Mouse (Mus musculus): ENCODE results near the gene Mmrn2. TPM values are rescaled to one million over a fixed set of nuclear protein-coding genes. Genes with fewer than 3 reads are reported as not detected.
"Not testable (repeated sequence)": the region's sequence is repeated elsewhere in the genome, so short reads cannot be mapped to it uniquely, and the experiment has no call there.

Gene Mmrn2
- total RNA-seq, 2 experiments from 2014 or later = 3.6 to 4.2 TPM

GRCm38 (mm10) chr14:34393295-34393694, 18.0 kb downstream of the Mmrn2 start:
- intact Hi-C loops (cut with DNase I) = no loop called here
- DNase-seq (ENCODE audit: low spot score in 2 of 2) = no peak

- no peak for DNase-seq (ENCODE audit: low spot score in 2 of 2)
Observed at GRCm38 (mm10) chr14:34397871-34398270, 22.6 kb downstream of the Mmrn2 start.

GRCm38 (mm10) chr14:34398901-34399300, 23.6 kb downstream of the Mmrn2 start:
- intact Hi-C loops (cut with DNase I) = no loop called here

More at GRCm38 (mm10) chr14:34397871-34398270, 22.6 kb downstream of the Mmrn2 start:
- intact Hi-C loops (cut with DNase I) = no loop called here

DNA sequence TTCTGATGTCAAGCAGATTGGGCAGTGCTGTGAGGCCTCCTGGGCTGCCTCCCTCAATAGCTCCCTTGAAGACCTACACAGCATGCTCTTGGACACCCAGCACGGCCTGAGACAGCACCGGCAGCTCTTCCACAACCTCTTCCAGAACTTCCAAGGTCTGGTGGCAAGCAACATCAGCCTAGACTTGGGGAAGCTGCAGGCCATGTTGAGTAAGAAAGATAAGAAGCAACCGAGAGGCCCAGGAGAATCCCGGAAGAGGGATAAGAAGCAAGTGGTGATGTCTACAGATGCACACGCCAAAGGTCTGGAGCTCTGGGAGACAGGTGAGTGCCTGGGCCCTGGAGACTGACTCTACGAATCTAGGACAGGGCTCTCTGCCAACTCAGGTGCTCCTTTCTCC, 24.0 kb downstream of the Mmrn2 start:
- DNase-seq (ENCODE audit: low spot score in 2 of 2) = no peak
- intact Hi-C loops (cut with DNase I) = no loop called here

More at GRCm38 (mm10) chr14:34398901-34399300, 23.6 kb downstream of the Mmrn2 start:
- DNase-seq (ENCODE audit: low spot score in 2 of 2) = no peak

DNA sequence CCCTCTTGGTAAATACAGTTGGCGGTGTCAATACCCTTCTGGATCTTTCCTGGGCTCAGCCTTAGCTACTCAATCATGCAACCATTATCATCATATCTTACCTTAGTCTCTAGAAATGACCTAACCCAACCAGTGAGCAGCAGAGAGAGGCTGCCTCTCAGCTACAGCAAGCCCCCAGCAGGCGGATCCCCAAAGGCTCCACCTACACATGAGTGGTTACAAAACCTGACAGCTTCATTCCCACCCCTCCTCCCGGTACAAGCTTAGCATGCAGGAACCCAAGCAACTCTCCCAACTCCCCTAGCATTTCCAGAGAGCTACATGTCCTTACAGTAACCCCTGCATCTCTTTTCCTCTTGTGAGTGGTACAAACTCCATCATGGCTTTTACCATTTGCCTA, 24.8 kb downstream of the Mmrn2 start:
- intact Hi-C loops (cut with DNase I) = loop anchor here (2.0 to 5.0 kb wide), 2 partner anchors 27 to 313 kb away; partner anchors contain the start of gene Anxa8
- DNase-seq (ENCODE audit: low spot score in 2 of 2) = no peak

GRCm38 (mm10) chr14:34401135-34401534, 25.9 kb downstream of the Mmrn2 start:
- DNase-seq (ENCODE audit: low spot score in 2 of 2) = peak; percentile 68 to 78
- intact Hi-C loops (cut with DNase I) = loop anchor here (2.0 to 5.0 kb wide), 2 partner anchors 28 to 314 kb away; partner anchors contain the start of gene Anxa8

DNA sequence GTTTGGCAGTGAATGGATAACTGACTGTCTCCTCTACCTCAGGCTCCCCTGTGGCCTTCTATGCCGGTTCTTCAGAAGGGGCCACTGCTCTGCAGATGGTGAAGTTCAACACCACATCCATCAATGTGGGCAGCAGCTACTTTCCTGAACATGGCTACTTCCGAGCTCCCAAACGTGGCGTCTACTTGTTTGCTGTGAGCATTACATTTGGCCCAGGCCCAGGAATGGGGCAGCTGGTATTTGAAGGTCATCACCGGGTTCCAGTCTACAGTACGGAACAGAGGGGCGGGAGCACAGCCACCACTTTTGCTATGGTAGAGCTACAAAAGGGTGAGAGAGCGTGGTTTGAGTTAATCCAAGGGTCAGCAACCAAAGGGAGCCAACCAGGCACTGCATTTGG, 27.6 kb downstream of the Mmrn2 start:
- DNase-seq (ENCODE audit: low spot score in 2 of 2) = no peak
- intact Hi-C loops (cut with DNase I) = loop anchor here (5.0 kb wide), 1 partner anchor 316 kb away; the partner anchor contains the start of gene Anxa8

- intact Hi-C loops (cut with DNase I) = loop anchor here (5.0 kb wide), 1 partner anchor 316 kb away; the partner anchor contains the start of gene Anxa8
- no peak for DNase-seq (ENCODE audit: low spot score in 2 of 2)
Observed at GRCm38 (mm10) chr14:34403424-34403823, 28.2 kb downstream of the Mmrn2 start.

GRCm38 (mm10) chr14:34410716-34411115, 35.5 kb downstream of the Mmrn2 start:
- DNase-seq (ENCODE audit: low spot score in 2 of 2) = no peak
- intact Hi-C loops (cut with DNase I) = no loop called here

DNA sequence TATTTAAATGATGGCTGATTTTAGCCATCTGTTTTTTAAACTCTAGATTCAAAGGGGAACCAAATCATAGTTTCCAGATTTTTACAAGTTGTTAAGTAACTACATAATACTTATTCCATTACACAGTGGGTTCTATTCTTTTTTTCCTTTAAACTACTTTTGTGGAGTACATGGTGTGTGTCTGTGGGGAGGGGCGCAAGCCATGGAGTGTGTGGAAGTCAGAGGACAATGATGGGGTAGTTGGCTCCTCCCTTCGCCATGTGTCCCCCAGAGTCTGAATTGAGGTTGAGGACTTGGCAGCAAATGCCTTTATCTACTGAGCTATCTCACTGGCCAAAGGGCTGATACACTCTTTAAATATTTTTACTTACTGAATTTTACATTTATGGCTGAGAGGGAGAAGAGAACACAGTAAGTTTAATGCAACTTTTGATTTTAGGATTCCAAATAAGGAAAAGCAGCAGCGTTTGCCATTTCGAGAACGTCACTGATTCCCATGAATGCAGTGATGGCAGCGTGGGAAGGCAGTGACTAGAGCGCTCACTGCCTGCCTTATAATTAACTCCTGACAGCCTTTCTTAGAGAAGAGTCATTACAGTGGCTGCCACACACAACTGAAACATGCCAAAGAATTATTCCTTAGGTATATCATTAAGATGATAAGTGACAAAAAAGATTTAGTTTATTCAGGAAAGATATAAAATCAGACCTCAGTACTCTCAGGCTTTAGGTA, 37.1 kb downstream of the Mmrn2 start:
- intact Hi-C loops (cut with DNase I) = no loop called here
- DNase-seq (ENCODE audit: low spot score in 2 of 2) = peak in 1 of 2 experiments; percentile 49

- DNase-seq (ENCODE audit: low spot score in 2 of 2); intact Hi-C loops (cut with DNase I): not testable (repeated sequence)
Observed at GRCm38 (mm10) chr14:34416946-34417345, 41.7 kb downstream of the Mmrn2 start.

DNA sequence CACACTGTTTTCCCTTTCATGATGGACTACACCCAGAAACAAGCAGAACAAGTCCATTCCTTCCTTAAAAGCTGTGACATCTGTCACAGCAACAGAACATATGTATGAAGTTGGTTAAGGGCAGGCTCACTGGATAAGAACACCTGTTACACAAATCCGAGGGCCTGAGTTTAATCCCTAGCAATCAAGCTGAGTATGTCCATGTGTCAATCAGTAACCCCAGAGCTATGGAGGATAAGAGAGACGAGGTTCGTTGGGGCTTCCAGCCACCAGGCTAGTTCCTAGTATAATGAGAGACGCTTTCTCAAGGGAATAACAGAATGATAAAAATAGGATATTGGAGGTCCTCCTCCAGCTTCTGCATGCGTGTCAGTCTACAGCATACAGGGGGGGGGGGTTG, 42.2 kb downstream of the Mmrn2 start:
- intact Hi-C loops (cut with DNase I) = no loop called here

GRCm38 (mm10) chr14:34421078-34421477, 45.8 kb downstream of the Mmrn2 start:
- intact Hi-C loops (cut with DNase I) = no loop called here
- no peak for DNase-seq (ENCODE audit: low spot score in 2 of 2)

More for the DNA sequence above, 42.2 kb downstream of the Mmrn2 start:
- no peak for DNase-seq (ENCODE audit: low spot score in 2 of 2)

DNA sequence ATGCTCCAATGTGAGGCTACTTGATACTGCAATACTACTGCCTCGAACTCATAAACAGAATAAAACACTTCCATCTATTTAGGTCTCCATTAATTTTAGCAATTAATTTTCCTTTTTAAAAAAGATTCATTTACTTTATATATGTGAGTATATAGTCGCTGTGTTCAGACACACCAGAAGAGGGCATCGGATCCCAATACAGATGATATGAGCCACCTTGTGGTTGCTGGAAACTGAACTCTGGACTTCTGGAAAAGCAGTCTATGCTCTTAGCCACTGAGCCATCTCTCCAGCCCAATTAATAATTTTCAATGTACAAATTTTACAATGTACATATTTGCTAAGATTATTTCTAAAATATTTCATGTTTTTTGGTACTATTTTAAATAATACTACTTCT, 53.0 kb downstream of the Mmrn2 start:
- DNase-seq (ENCODE audit: low spot score in 2 of 2) = no peak
- intact Hi-C loops (cut with DNase I) = no loop called here

- intact Hi-C loops (cut with DNase I) = no loop called here
- DNase-seq (ENCODE audit: low spot score in 2 of 2) = no peak
Observed at GRCm38 (mm10) chr14:34429069-34429468, 53.8 kb downstream of the Mmrn2 start.

DNA sequence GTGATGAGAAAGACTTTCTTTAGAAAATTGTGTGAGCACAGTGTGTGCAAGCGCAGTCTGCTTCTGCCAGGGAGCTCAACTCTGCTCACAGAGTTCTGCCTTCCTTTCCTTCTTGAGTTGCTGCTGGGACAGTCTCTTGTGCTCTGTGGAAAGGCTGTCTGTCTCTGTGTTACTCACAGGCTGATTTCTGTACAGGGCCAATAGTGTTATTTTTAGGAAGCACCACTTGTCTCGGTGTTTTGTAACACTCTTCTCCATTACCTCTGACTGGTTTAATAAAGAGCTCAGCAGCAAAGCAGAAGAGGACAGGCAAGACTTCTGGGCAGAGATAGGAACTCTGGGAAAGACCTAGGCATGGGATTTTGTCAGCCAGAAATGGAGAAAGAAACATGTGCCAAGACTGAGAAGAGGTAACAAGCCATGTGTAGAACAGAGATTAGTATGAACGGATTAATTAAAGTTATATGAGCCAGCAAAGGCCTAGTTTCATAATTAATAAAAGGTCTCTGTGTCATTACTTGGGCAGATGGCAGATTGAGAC, 65.3 kb downstream of the Mmrn2 start:
- intact Hi-C loops (cut with DNase I) = no loop called here
- DNase-seq (ENCODE audit: low spot score in 2 of 2) = no peak

- intact Hi-C loops (cut with DNase I) = no loop called here
- no peak for DNase-seq (ENCODE audit: low spot score in 2 of 2)
Observed at GRCm38 (mm10) chr14:34442531-34442930, 67.3 kb downstream of the Mmrn2 start.

- intact Hi-C loops (cut with DNase I) = no loop called here
- DNase-seq (ENCODE audit: low spot score in 2 of 2) = no peak
Observed at GRCm38 (mm10) chr14:34444368-34444767, 69.1 kb downstream of the Mmrn2 start.

- intact Hi-C loops (cut with DNase I) = no loop called here
- no peak for DNase-seq (ENCODE audit: low spot score in 2 of 2)
Observed at GRCm38 (mm10) chr14:34444924-34445323, 69.7 kb downstream of the Mmrn2 start.

DNA sequence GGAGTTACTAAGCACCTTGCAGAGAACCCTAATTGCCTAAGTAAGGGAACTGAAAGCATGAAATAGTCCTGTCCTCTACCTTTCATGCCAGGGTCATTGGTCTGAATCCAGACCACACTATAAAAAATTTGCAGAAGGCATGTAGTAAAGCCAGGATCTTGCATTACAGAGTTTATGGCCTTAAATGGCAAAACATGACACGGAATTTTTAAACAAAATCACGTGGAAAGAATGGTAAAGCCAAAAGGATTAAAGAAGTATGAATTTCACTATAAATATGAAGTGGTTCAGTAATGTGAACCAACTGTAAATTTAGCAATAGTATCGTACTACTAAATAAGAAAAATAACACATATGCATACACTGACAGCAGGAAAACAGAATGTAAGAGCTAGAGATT, 70.1 kb downstream of the Mmrn2 start:
- intact Hi-C loops (cut with DNase I) = no loop called here
- no peak for DNase-seq (ENCODE audit: low spot score in 2 of 2)

GRCm38 (mm10) chr14:34446624-34447023, 71.4 kb downstream of the Mmrn2 start:
- DNase-seq (ENCODE audit: low spot score in 2 of 2) = no peak
- intact Hi-C loops (cut with DNase I) = no loop called here
